Mouse (Mus musculus) bone marrow macrophage, adult 2 months (primary cell): Measurements from ENCODE around the gene Plekha7.

Experiments used
- CTCF ChIP-seq: IDR thresholded peaks from 2 replicates; pipeline ENCODE4 v1.5.1; 2012; ENCODE audit warnings: low read depth, mild to moderate bottlenecking, low read length, moderate library complexity
- POLR2A ChIP-seq: IDR thresholded peaks from 2 replicates; pipeline ENCODE4 v1.6.1; 2012; ENCODE audit warnings: mild to moderate bottlenecking, low read depth, low read length, borderline replicate concordance

DNA sequence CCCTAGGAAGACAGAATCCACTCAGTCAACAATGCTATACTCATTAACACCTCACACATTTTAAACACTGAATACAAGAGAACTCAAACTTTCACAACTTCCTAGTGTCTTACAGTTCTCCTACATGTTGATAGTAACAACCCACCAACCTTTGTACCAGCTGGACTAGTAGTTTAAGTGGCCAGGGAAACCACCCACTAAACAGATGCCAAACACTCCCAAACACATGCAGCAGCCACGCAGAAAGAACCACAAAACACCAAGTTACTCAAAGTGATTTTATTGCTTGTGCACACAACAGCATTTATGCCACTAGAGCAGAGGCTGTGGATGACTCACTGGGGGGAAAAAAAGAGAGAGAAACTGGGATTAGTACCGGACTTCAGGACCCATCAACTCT is 23.1 kb upstream of the Plekha7 start:
- TF ChIP-seq POLR2A: no peak
- TF ChIP-seq CTCF: no peak
